Mouse (Mus musculus) heart, embryonic 11.5 days (tissue): ENCODE measurements around the gene Katnb1. TPM values are rescaled to one million over a fixed set of nuclear protein-coding genes. Genes with fewer than 3 reads are reported as not detected.

ENCODE experiments used
- ATAC-seq: fragments of 200-750 bp; cut with Nextera tagmentation; replicated peaks from 2 replicates; pipeline ENCODE4 v1.8.0; 2017; ENCODE audit warnings: moderate library complexity; ENCODE audit not compliant: insufficient number of reproducible peaks, low FRiP score, low TSS enrichment
- H3K27ac ChIP-seq: fragments of 300-500 bp; sonication (generic); 2 replicates; pipeline ENCODE4 v1.5.1; 2014; ENCODE audit warnings: mild to moderate bottlenecking, low read depth, low read length
- H3K27me3 ChIP-seq: fragments of 300-500 bp; sonication (generic); 2 replicates; pipeline ENCODE4 v1.6.1; 2014; ENCODE audit warnings: mild to moderate bottlenecking, low read length, mixed read lengths; ENCODE audit not compliant: control insufficient read depth, insufficient read depth
- H3K36me3 ChIP-seq: fragments of 300-500 bp; sonication (generic); 2 replicates; pipeline ENCODE4 v1.6.1; 2014; ENCODE audit warnings: mild to moderate bottlenecking, low read length, moderate library complexity, mixed read lengths; ENCODE audit not compliant: control insufficient read depth, insufficient read depth
- H3K4me1 ChIP-seq: fragments of 300-500 bp; sonication (generic); 2 replicates; pipeline ENCODE4 v1.6.1; 2014; ENCODE audit warnings: low read length; ENCODE audit not compliant: control insufficient read depth, insufficient read depth
- H3K4me2 ChIP-seq: fragments of 300-500 bp; sonication (generic); 2 replicates; pipeline ENCODE4 v1.6.1; 2014; ENCODE audit warnings: mild to moderate bottlenecking, moderate library complexity
- H3K4me3 ChIP-seq: fragments of 300-500 bp; sonication (generic); 2 replicates; pipeline ENCODE4 v1.5.1; 2014; ENCODE audit warnings: low read depth, low read length
- H3K9ac ChIP-seq: fragments of 300-500 bp; sonication (generic); 2 replicates; pipeline ENCODE4 v1.6.1; 2014; ENCODE audit warnings: mild to moderate bottlenecking, low read depth, low read length, moderate library complexity
- H3K9me3 ChIP-seq: fragments of 300-500 bp; sonication (generic); replicated peaks from 2 replicates; pipeline ENCODE4 v1.6.1; 2016; ENCODE audit warnings: low read length; ENCODE audit not compliant: control insufficient read depth
- WGBS: fragments of 180-500 bp; shearing (Covaris S2); extraction: QIAGEN DNeasy Blood & Tissue Kit; methylation state at CpG from one replicate; pipeline ENCODE4 v1.1.7; 2014; ENCODE audit not compliant: insufficient replicate concordance; 5-methylcytosine and 5-hydroxymethylcytosine counted together
- polyA plus RNA-seq: library from polyadenylated mRNA; unstranded; fragments of >200 nt; fragmentation: Nextera tagmentation; extraction: Ambion mirVana; gene quantifications from 2 replicates; pipeline ENCODE4 v1.2.1, GENCODE M21; 2014

Katnb1 gene
- polyA plus RNA-seq, 1 experiment from 2014 or later = 18.3 TPM

GRCm38 (mm10) chr8:95130966-95131537, 50.1 kb downstream of the Katnb1 start:
- Histone ChIP-seq H3K4me3 (no peak overlapping the region), H3K9ac (no peak overlapping the region), H3K36me3 (no peaks in the 10 kb centered on the region; the same call in 1 of the 2 replicates), H3K9me3 (no peaks in the 10 kb centered on the region), H3K27me3 (no peaks in the 10 kb centered on the region), H3K4me2 (no peak overlapping the region), H3K27ac (no peak overlapping the region), H3K4me1 (peaks cover 9% of the 10 kb centered on the region; the same call in 1 of the 2 replicates)
- 59% methylated on average over 15 of the region's 15 CpGs for WGBS
- no peak for ATAC-seq

DNA sequence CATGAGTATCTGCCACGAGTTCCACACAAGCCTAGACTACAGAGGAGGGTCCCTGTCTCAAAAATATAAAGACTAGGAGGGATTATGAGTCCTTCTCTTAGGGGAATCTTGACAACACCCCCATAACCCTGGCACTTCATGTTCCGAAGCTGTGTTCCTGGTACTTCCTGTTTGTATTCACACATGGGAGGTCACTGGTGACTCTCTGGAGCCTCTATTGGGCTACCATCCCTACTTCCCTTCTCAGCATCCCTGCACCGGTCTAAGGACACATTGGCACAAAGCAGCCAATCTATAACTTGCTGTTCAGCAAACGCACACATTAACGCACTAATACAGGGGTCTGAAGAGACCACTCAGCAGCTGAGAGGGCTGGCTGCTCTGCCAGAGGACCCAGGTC, 51.0 kb downstream of the Katnb1 start:
- Histone ChIP-seq H3K9me3 (no peaks in the 10 kb centered on the region), H3K27ac (no peak overlapping the region), H3K4me2 (no peak overlapping the region), H3K36me3 (no peaks in the 10 kb centered on the region), H3K4me1 (peaks cover 9% of the 10 kb centered on the region; the same call in 1 of the 2 replicates), H3K4me3 (no peak overlapping the region), H3K9ac (no peak overlapping the region), H3K27me3 (0 out of 2 replicates have a peak, but pooled peaks cover 2% of the 10 kb centered on the region)
- 74% methylated on average over 5 of the region's 5 CpGs for whole genome bisulfite sequencing
- ATAC-seq = no peak

GRCm38 (mm10) chr8:95134186-95134585, 53.2 kb downstream of the Katnb1 start:
- Histone ChIP-seq H3K4me1 (peaks cover 17% of the 10 kb centered on the region), H3K4me3 (no peak overlapping the region), H3K36me3 (no peaks in the 10 kb centered on the region), H3K9ac (no peak overlapping the region), H3K27me3 (peaks cover 4% of the 10 kb centered on the region; the same call in 1 of the 2 replicates), H3K9me3 (no peaks in the 10 kb centered on the region), H3K4me2 (no peak overlapping the region), H3K27ac (no peak overlapping the region)
- no peak for ATAC-seq
- WGBS = 75% methylated on average over 2 of the region's 2 CpGs

DNA sequence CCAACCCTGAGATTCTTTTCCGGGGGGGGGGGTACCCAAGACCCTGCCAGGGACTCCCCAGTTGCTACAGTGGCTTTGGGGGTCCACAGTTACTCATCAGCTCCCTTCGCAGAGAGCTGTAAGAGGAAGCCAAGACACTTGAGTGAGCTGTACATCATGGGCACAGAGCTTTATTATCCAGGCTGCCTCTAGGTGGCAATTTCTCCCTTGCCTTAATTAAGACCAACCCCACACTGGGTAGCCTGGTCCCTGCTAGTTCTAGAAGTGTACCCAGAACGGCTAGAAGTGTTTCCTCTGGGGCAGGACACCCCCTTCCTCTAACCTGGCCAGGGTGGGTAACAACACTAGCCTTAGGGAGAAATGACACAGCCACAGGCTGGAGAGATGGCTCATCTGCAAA, 54.3 kb downstream of the Katnb1 start:
- H3K27ac ChIP-seq = no peak overlapping the region
- no peak overlapping the region for H3K4me2 ChIP-seq
- H3K27me3 ChIP-seq = peaks cover 4% of the 10 kb centered on the region; the same call in 1 of the 2 replicates
- ATAC-seq = no peak
- no peaks in the 10 kb centered on the region for H3K9me3 ChIP-seq
- H3K4me3 ChIP-seq = no peak overlapping the region
- peaks cover 17% of the 10 kb centered on the region for H3K4me1 ChIP-seq
- H3K9ac ChIP-seq = no peak overlapping the region
- 49% methylated on average over 3 of the region's 3 CpGs for WGBS
- H3K36me3 ChIP-seq = no peaks in the 10 kb centered on the region

- Histone ChIP-seq H3K27ac (no peak overlapping the region), H3K36me3 (no peaks in the 10 kb centered on the region), H3K4me1 (peaks cover 17% of the 10 kb centered on the region), H3K27me3 (peaks cover 4% of the 10 kb centered on the region; the same call in 1 of the 2 replicates), H3K9me3 (no peaks in the 10 kb centered on the region), H3K4me2 (no peak overlapping the region), H3K4me3 (no peak overlapping the region), H3K9ac (no peak overlapping the region)
- no peak for ATAC-seq
- WGBS = 74% methylated on average over 3 of the region's 3 CpGs
Observed at GRCm38 (mm10) chr8:95136218-95136617, 55.2 kb downstream of the Katnb1 start.

- no peak overlapping the region for H3K27ac ChIP-seq
Observed at GRCm38 (mm10) chr8:95137201-95137600, 56.2 kb downstream of the Katnb1 start.

DNA sequence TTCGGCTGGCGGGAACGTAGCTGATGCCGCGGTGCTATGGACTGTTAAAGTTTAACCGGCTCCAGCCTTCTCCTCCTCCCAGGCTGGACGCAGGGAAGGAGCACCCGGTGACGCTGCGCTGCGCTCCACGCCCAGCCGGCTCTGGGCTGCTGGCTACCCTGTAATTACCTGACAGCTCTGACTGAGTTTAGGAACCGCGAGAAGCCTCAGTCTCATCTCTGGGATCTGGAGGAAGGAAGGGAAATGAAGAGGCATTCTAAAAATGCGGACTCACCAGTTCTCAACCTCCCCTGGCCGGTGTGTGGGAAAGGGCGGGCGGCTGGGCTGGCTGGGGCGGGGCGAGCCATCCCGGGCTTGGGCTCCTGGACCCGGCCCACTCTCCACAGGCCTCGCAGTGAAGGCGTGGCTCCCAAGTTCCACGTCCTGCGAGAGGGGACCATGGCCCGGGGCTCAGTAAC, 56.7 kb downstream of the Katnb1 start:
- Histone ChIP-seq H3K4me1 (peaks cover 22% of the 10 kb centered on the region), H3K4me3 (peak overlapping the region; percentile 12), H3K9ac (0 out of 2 replicates have a peak overlapping the region, but pooled peaks have one; percentile 18), H3K27ac (no peak overlapping the region), H3K9me3 (no peaks in the 10 kb centered on the region), H3K36me3 (no peaks in the 10 kb centered on the region), H3K4me2 (peak overlapping the region; percentile 68), H3K27me3 (peaks cover 4% of the 10 kb centered on the region; the same call in 1 of the 2 replicates)
- WGBS = 2% methylated on average over 28 of the region's 28 CpGs
- ATAC-seq = no peak

More at GRCm38 (mm10) chr8:95137201-95137600, 56.2 kb downstream of the Katnb1 start:
- H3K4me1 ChIP-seq = peaks cover 20% of the 10 kb centered on the region
- H3K9ac ChIP-seq = no peak overlapping the region
- ATAC-seq = no peak
- peak overlapping the region; percentile 68 for H3K4me2 ChIP-seq
- H3K27me3 ChIP-seq = peaks cover 4% of the 10 kb centered on the region; the same call in 1 of the 2 replicates
- 27% methylated on average over 12 of the region's 12 CpGs for WGBS
- no peaks in the 10 kb centered on the region for H3K9me3 ChIP-seq
- H3K36me3 ChIP-seq = no peaks in the 10 kb centered on the region
- H3K4me3 ChIP-seq = peak overlapping the region; percentile 12

DNA sequence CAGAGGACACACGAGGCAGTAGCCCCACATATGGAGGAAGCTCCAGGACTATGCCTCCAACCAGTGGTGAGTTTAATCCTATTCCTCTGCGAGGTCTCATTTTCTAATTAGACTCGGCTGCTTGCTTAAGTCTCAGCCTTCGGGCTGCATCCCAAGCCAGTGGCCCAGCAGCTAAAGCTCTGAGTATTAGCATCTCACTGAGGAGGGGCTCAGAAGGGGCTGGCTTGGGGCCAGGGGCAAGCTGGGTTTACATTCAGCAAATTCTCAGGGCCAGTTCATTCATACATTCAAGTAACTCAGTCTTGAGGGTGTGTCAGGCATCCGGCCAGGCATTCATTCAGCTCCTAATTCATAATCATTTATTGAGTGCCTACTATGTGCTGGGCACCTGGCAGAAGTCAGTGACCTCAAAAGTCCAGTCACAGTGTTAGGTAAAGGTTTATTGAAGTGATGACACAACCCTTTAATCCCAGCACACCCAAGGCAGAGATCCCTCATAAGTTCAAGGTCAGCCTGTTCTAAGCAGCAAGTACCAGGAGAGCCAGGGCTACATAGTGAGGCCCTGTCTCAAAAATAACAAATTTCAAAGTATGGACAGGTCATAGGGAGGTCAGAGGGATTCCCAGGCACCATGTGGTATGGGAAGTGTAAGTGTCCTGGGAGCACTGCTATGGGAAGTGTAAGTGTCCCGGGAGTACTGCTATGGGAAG, 57.5 kb downstream of the Katnb1 start:
- no peak overlapping the region for H3K27ac ChIP-seq
- H3K4me2 ChIP-seq = peak overlapping the region; percentile 68
- WGBS = 39% methylated on average over 6 of the region's 6 CpGs
- H3K4me1 ChIP-seq = peaks cover 29% of the 10 kb centered on the region
- H3K9me3 ChIP-seq = no peaks in the 10 kb centered on the region
- ATAC-seq = no peak
- no peaks in the 10 kb centered on the region for H3K36me3 ChIP-seq
- peaks cover 4% of the 10 kb centered on the region; the same call in 1 of the 2 replicates for H3K27me3 ChIP-seq
- H3K4me3 ChIP-seq = peak overlapping the region; percentile 12; the same call in 1 of the 2 replicates
- no peak overlapping the region for H3K9ac ChIP-seq
